Mouse (Mus musculus) spleen, adult 12 weeks (tissue): ENCODE results near the gene Atp5k.

Source experiments
- DNase-seq: peaks from one replicate; pipeline ENCODE4 v3.0.0; 2022; ENCODE audit warnings: low spot score

Atp5k gene

GRCm38 (mm10) chr5:108433804-108434587 lies at the start of gene Atp5k:
Gene Atp5k (minus strand): TSS chr5:108434448.
- peak; percentile 87 for DNase-seq

DNA sequence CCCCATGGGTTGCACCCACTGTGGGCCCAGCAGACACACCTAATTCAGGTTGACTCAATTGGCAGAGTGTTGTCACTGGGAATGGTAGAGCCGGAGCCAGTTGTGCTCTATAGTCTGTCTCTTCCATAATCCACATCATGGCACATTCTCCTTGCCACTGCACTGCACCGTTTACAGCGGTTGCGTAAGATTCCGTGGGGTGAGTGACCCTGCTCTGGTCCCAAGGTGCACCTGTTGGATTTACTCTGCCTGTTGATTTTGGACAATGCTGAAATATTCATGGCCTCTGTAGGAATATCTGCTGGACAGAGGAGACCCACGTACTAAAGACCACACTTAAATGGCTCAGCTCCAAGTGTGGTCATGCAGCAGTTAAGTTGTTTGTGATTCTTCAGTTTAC lies 48.8 kb upstream of the Atp5k start:
- no peak for DNase-seq

- no peak for DNase-seq
These were observed 41.7 kb upstream of the Atp5k start for GRCm38 (mm10) chr5:108475977-108476376.

GRCm38 (mm10) chr5:108473737-108474136 lies 39.5 kb upstream of the Atp5k start:
- DNase-seq, result no peak

GRCm38 (mm10) chr5:108469617-108470016 lies 35.4 kb upstream of the Atp5k start:
- DNase-seq, result no peak

- no peak for DNase-seq
These were observed 32.4 kb upstream of the Atp5k start for GRCm38 (mm10) chr5:108466647-108467046.

DNA sequence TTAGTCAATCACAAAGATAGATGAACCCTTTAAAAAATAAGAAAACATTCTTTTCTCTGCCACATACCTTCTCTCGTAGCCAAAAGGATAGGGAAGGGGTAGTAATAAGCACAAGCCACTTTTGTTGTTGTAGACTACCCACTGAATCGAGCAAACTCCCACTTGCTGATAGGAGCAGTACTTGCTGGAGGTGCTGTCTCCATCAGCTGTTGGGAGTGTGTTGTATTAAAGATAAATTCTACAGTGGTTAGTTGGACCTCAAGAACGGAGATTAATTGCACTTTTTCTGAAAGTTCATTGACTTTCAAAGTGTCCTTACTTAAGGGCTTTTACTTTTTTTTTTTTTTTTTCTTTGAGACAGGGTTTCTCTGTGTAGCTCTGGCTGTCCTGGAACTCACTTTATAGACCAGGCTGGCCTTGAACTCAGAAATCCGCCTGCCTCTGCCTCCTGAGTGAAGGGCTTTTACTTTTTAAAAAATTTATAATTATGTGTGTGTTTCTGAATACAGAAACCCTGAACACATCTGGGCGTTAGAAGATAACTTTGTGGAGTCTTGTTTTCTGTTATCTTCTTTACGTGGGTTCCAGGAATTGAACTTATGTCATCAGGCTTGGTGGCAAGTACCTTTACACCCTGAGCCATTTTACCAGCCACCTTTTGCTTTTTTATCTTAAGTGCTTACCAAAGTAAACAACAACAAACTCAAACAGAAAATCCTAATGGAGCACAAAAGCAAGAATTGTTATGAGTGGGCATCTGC lies 31.1 kb upstream of the Atp5k start:
- no peak for DNase-seq

DNA sequence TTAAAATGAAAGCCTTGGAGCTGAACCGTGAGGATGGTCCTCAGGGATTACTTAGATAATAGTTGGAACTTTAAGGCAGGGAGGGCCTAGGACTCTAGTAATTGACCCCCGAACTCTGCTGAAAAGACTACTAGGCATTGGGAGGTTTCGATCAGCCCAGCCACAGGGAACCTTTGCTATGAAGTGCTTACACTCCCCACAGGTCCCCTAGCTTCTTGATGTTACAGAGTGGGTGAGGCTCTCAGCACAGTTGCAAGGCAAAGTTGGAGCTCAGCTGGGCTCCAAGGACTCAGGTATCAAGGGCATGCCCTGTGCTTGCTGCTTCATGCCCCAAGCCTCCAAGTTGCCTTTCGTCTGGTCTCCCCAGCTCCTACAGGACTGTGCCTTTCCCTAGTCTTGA lies 28.2 kb upstream of the Atp5k start:
- DNase-seq, result no peak

DNA sequence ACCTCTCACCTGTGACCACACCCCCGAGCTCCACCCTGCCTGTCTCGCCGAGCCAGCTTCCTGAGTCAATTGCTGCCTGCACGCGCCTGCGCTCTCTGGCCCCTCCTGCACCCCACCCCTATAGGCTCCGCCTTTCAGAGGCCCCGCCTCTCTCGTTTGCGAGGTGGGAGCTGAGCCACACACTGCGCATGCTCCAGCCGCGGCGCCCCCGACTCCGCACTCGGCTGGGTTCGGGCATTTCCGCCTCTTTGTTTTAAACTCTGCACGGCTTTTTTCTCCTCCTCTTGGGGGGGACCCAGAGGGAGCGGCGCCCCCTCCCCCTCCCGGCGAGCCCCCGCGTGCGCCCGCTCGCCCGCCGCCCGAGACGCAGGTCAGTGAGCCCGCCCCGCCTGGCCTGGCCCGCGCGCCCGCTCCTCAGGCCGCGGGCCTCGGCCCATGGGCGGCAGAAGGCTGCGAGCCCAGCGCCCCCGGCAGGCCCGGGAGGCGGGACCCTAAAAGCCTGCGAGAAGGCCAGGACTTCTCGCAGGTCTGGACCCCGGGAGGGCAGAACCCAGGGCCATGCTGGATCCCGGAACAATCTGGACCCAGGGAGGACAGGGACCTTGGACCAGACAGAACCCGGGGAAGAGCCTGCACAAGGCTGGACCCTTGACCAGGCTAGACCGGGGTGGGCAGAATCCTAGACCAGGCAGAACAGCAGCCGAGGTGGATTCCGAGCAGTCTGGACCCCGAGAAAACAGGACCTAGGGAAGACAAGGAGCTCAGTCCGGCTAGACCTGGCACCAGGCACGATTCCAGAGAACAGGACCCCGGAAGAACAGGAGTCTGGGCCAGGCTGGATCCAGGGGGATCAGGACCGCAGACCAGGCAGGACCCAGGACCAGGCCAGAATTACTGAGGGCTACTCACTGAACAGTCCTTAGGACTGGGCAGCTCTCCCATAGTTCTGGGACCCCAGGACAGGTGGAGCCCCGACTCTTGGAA lies 27.1 kb upstream of the Atp5k start, which contains the start of gene Pcgf3:
TSS of gene Pcgf3 (plus strand) at position 151 of the 984 bp plus-strand sequence.
- peak; percentile 98 for DNase-seq

DNA sequence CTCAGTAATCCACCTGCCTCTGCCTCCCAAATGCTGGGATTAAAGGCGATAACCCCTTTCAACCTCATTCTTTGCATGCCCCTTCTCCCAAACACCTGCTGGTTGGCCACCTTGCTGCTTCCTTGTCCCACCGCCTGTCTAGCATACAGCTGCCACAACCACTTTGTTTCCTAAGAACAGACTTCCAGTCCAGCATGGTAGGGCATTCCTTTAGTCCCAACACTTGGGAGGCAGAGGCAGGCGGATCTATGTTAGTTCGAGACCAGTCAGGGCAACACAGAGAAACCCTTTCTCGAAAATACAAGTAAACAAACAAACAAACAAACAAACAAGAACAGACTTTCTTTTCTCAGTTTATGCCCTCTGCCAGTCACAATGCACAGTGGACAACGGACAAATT lies 26.2 kb upstream of the Atp5k start:
- no peak for DNase-seq

- no peak for DNase-seq
These were observed 24.5 kb upstream of the Atp5k start for GRCm38 (mm10) chr5:108458706-108459105.

DNA sequence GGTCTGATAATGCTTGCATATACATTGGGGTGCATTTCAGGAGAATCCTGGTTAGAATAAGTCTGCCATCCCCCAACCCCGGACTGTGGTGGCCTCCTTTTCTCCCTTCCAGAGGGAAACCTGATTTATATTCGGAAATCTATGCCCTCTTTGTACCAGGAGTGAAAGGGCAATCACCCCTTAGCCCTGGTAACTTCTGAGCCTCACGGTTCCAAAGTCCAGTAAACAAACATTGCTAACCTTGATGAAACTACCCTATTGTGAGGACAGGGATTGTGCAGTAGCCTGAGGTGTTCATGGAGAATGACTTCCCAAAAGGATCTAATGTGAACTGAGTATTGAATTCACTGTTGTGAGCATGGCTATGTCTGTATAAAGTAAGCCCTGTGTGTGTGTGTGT lies 19.8 kb upstream of the Atp5k start:
- no peak for DNase-seq

DNA sequence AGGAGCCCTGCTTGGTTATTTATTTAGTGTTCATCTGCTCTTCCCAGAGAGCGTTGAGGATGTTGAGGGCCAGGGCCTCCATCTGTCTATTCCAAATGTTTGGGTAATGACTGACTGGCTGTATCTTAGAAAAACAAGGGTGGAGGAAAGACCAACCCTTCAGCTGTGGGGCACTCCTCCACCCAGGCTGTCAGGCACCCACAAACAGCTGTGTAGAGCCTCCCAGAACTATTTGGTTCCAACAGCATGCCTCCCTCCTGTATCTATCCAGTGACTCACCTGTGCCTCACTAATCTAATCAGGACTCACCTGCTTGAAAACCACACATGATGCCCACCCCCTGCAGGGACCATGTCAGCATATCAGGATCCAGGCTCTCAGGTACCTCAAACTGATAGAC lies 18.2 kb upstream of the Atp5k start:
- DNase-seq, result no peak

- DNase-seq, result no peak
These were observed 17.4 kb upstream of the Atp5k start for GRCm38 (mm10) chr5:108451611-108452010.

DNA sequence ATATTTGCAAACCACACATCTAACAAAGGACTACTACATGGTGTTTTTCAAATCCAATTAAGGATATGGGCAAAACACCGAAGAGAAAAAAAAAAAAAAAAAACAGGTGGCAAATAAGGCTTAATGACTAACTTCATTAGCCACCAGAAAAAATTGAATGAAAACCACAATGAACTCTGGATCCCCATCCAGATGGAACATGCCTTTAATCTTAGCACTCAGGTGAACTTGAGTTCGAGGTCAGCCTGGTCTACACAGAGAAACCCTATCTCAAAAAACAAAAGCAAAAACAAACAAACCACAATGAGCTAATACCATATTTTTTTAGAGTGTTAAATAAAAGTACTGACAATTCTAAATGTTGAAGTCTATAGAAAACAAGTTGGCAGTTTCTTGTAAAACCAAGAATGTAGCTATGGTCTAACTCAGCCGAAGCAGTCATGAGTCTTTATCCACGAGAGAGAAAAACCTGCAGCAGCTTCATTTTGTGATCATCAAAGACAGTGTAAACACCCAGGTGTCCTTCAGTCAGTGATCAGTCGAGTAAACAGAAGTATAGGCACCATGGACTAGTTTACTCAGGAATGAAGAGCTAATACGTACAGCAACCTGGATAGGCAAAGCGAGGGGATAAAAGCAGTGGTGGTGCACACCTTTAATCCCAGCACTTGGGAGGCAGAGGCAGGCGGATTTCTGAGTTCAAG lies 16.7 kb upstream of the Atp5k start:
- no peak for DNase-seq

- no peak for DNase-seq
These were observed 14.8 kb upstream of the Atp5k start, which contains the start of gene Mfsd7a for GRCm38 (mm10) chr5:108448785-108449668. Gene Mfsd7a (minus strand): TSS chr5:108448891.

DNA sequence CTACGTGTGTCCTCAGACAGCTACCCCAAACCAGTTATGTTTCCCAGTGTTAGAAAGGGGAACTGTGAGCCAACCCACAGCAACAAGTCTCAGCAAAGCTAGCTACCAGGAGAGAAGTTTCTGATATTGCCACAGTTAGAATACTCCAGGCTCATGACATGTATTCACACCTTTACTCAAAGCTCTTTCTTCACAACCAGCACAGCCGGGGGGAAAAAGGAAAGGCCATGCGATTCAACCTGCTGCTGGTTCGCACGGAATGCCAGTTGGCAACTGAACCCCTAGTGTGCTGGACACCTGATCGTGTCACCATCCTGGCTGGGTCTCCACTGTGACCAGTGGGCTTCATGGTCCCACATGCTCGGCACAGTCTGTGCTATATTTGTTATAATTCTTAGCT lies 13.6 kb upstream of the Atp5k start:
- no peak for DNase-seq

GRCm38 (mm10) chr5:108446973-108447372 lies 12.7 kb upstream of the Atp5k start:
- no peak for DNase-seq

GRCm38 (mm10) chr5:108436101-108436500 lies 1.9 kb upstream of the Atp5k start:
- DNase-seq, result no peak

DNA sequence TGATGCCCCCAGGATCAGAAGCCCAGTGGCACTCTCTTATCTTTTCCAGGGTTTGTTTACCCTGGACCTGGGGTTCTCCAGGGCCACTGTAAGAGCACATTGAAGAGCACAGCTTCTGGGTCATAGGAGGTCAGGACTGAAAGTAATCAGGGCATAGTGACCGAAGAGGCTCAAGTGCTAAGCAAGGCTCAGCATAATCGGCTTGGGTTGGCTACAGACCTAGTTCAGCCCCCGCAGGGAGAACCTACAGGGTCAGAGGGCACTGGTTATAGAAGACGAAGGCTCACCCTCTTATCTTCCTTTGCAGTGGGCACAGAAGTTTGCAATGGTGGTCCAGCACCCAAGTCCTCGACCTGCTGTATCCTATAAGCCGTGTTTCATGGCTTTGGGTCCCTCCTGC lies 3.1 kb downstream of the Atp5k start:
- no peak for DNase-seq
